Mouse (Mus musculus) hindbrain, postnatal 0 days (tissue): ENCODE results near the gene Cyp3a13. TPM values are rescaled to one million over a fixed set of nuclear protein-coding genes. Genes with fewer than 3 reads are reported as not detected.
A peak's percentile ranks its signal among the peaks of the same experiment; 100 is the strongest.

ENCODE experiments used
- ATAC-seq: fragments of 200-750 bp; cut with Nextera tagmentation; 2 replicates; pipeline ENCODE4 v1.8.0; 2017; ENCODE audit warnings: mild to moderate bottlenecking, moderate TSS enrichment, moderate library complexity
- DNase-seq: peaks from one replicate; pipeline ENCODE4 v3.0.0-alpha.2; 2015; ENCODE audit warnings: low spot score
- H3K27ac ChIP-seq: fragments of 300-500 bp; sonication (generic); 2 replicates; pipeline ENCODE4 v1.5.1; 2014; ENCODE audit warnings: mild to moderate bottlenecking
- H3K27me3 ChIP-seq: fragments of 300-500 bp; sonication (generic); 2 replicates; pipeline ENCODE4 v1.6.1; 2014; ENCODE audit warnings: low read length, mixed read lengths; ENCODE audit not compliant: insufficient read depth
- H3K36me3 ChIP-seq: fragments of 300-500 bp; sonication (generic); 2 replicates; pipeline ENCODE4 v1.6.1; 2014; ENCODE audit warnings: low read length, mixed read lengths; ENCODE audit not compliant: insufficient read depth
- H3K4me1 ChIP-seq: fragments of 300-500 bp; sonication (generic); 2 replicates; pipeline ENCODE4 v1.6.1; 2014; ENCODE audit warnings: antibody characterized with exemption, low read length, mixed read lengths; ENCODE audit not compliant: insufficient read depth
- H3K4me2 ChIP-seq: fragments of 300-500 bp; sonication (generic); 2 replicates; pipeline ENCODE4 v1.6.1; 2014; ENCODE audit warnings: low read depth, mild to moderate bottlenecking, low read length, moderate library complexity, mixed read lengths
- H3K4me3 ChIP-seq: fragments of 300-500 bp; sonication (generic); 2 replicates; pipeline ENCODE4 v1.5.1; 2014; ENCODE audit warnings: low read length
- H3K9ac ChIP-seq: fragments of 300-500 bp; sonication (generic); replicated peaks from 2 replicates; pipeline ENCODE4 v1.6.1; 2014; ENCODE audit warnings: mild to moderate bottlenecking, low read length, moderate library complexity, mixed read lengths
- H3K9me3 ChIP-seq: fragments of 300-500 bp; sonication (generic); 2 replicates; pipeline ENCODE4 v1.6.1; 2016; ENCODE audit warnings: low read length, mixed read lengths
- CTCF ChIP-seq: IDR thresholded peaks from 2 replicates; pipeline ENCODE4 v1.5.1; 2016; ENCODE audit warnings: antibody characterized with exemption, control low read depth, low read depth
- WGBS: fragments of 180-500 bp; shearing (Covaris S2); extraction: QIAGEN DNeasy Blood & Tissue Kit; methylation state at CpG from one replicate; pipeline ENCODE4 v1.1.7; 2014; 5-methylcytosine and 5-hydroxymethylcytosine counted together
- polyA plus RNA-seq: library from polyadenylated mRNA; unstranded; fragments of >200 nt; fragmentation: Nextera tagmentation; extraction: Ambion mirVana; gene quantifications from 2 replicates; pipeline ENCODE4 v1.2.1, GENCODE M21; 2015
- total RNA-seq: library from RNA; depleted of rRNA; stranded (reverse); fragments of >200 nt; gene quantifications from 2 replicates; pipeline ENCODE4 v1.2.3, GENCODE M21; 2014

Cyp3a13 gene
- total and polyA plus RNA-seq, 2 experiments from 2014 or later = 0.05 to 0.16 TPM

- no peaks in the 10 kb centered on the region for H3K9me3 ChIP-seq
- H3K4me2 ChIP-seq = no peak overlapping the region
- H3K27ac ChIP-seq = no peak overlapping the region
- no peak overlapping the region for H3K9ac ChIP-seq
- TF ChIP-seq CTCF = peak; percentile 40
- H3K4me3 ChIP-seq = no peak overlapping the region
- H3K27me3 ChIP-seq = no peaks in the 10 kb centered on the region
- DNase-seq = peak; percentile 7
- no peaks in the 10 kb centered on the region for H3K4me1 ChIP-seq
- no peaks in the 10 kb centered on the region for H3K36me3 ChIP-seq
- no peak for ATAC-seq
Observed at GRCm38 (mm10) chr5:137914508-137914907, 6.9 kb downstream of the Cyp3a13 start.

GRCm38 (mm10) chr5:137909564-137910262 is 11.7 kb downstream of the Cyp3a13 start:
- no peaks in the 10 kb centered on the region for H3K9me3 ChIP-seq
- WGBS = 96% methylated on average over 3 of the region's 3 CpGs
- H3K4me2 ChIP-seq = no peak overlapping the region
- DNase-seq = no peak
- no peak overlapping the region for H3K27ac ChIP-seq
- H3K4me3 ChIP-seq = no peak overlapping the region
- TF ChIP-seq CTCF = no peak
- ATAC-seq = no peak
- no peaks in the 10 kb centered on the region for H3K27me3 ChIP-seq
- no peaks in the 10 kb centered on the region for H3K36me3 ChIP-seq
- no peaks in the 10 kb centered on the region for H3K4me1 ChIP-seq
- H3K9ac ChIP-seq = no peak overlapping the region

GRCm38 (mm10) chr5:137897812-137898211 is 23.6 kb downstream of the Cyp3a13 start:
- Histone ChIP-seq H3K27ac (no peak overlapping the region), H3K36me3 (no peaks in the 10 kb centered on the region), H3K4me2 (no peak overlapping the region), H3K9ac (no peak overlapping the region), H3K9me3 (no peaks in the 10 kb centered on the region), H3K4me1 (no peaks in the 10 kb centered on the region), H3K4me3 (no peak overlapping the region), H3K27me3 (no peaks in the 10 kb centered on the region)
- ATAC-seq (no peak), DNase-seq (no peak)
- 80% methylated on average over 1 of the region's 1 CpGs for WGBS
- no peak for TF ChIP-seq CTCF

GRCm38 (mm10) chr5:137892954-137893353 is 28.5 kb downstream of the Cyp3a13 start:
- no peak overlapping the region for H3K9ac ChIP-seq
- no peaks in the 10 kb centered on the region for H3K4me1 ChIP-seq
- no peak overlapping the region for H3K27ac ChIP-seq
- no peak for ATAC-seq
- H3K9me3 ChIP-seq = no peaks in the 10 kb centered on the region
- H3K4me3 ChIP-seq = no peak overlapping the region
- no peak for DNase-seq
- H3K27me3 ChIP-seq = no peaks in the 10 kb centered on the region
- H3K36me3 ChIP-seq = no peaks in the 10 kb centered on the region
- H3K4me2 ChIP-seq = no peak overlapping the region
- WGBS = 51% methylated on average over 1 of the region's 1 CpGs
- TF ChIP-seq CTCF = peak; percentile 40

GRCm38 (mm10) chr5:137887666-137888065 is 33.8 kb downstream of the Cyp3a13 start:
- WGBS = 94% methylated on average over 1 of the region's 1 CpGs
- H3K9ac ChIP-seq = no peak overlapping the region
- no peaks in the 10 kb centered on the region for H3K27me3 ChIP-seq
- no peaks in the 10 kb centered on the region for H3K9me3 ChIP-seq
- H3K27ac ChIP-seq = no peak overlapping the region
- H3K4me2 ChIP-seq = no peak overlapping the region
- DNase-seq = no peak
- ATAC-seq = no peak
- H3K4me3 ChIP-seq = no peak overlapping the region
- no peaks in the 10 kb centered on the region for H3K36me3 ChIP-seq
- H3K4me1 ChIP-seq = no peaks in the 10 kb centered on the region
- no peak for TF ChIP-seq CTCF

- Histone ChIP-seq H3K9me3 (no peaks in the 10 kb centered on the region), H3K4me3 (no peak overlapping the region), H3K9ac (no peak overlapping the region), H3K27ac (no peak overlapping the region), H3K36me3 (no peaks in the 10 kb centered on the region), H3K4me1 (no peaks in the 10 kb centered on the region), H3K4me2 (no peak overlapping the region), H3K27me3 (no peaks in the 10 kb centered on the region)
- WGBS = 9% methylated on average over 2 of the region's 2 CpGs
- DNase-seq (peak; percentile 77), ATAC-seq (no peak)
- TF ChIP-seq CTCF = peak; percentile 71
Observed at GRCm38 (mm10) chr5:137885894-137886293, 35.5 kb downstream of the Cyp3a13 start.

- H3K27me3 ChIP-seq = no peaks in the 10 kb centered on the region
- no peak for TF ChIP-seq CTCF
- H3K9ac ChIP-seq = no peak overlapping the region
- H3K36me3 ChIP-seq = no peaks in the 10 kb centered on the region
- ATAC-seq (no peak), DNase-seq (no peak)
- H3K9me3 ChIP-seq = no peaks in the 10 kb centered on the region
- H3K4me3 ChIP-seq = no peak overlapping the region
- WGBS = 83% methylated on average over 3 of the region's 3 CpGs
- H3K4me1 ChIP-seq = no peaks in the 10 kb centered on the region
- no peak overlapping the region for H3K27ac ChIP-seq
- no peak overlapping the region for H3K4me2 ChIP-seq
Observed at GRCm38 (mm10) chr5:137883345-137883744, 38.1 kb downstream of the Cyp3a13 start.
